Mouse (Mus musculus): ENCODE data around the gene Egr4. TPM values are rescaled to one million over a fixed set of nuclear protein-coding genes. Genes with fewer than 3 reads are reported as not detected.
A peak's percentile ranks its signal among the peaks of the same experiment; 100 is the strongest.

Egr4 gene
- polyA plus RNA-seq (2014; fragmentation: Nextera tagmentation; extraction: Ambion mirVana) = not detected in 2 replicates

GRCm38 (mm10) chr6:85513531-85513910, at the start of gene Egr4:
Gene Egr4, minus strand, starts transcription at chr6:85513589.
- Histone ChIP-seq H3K27ac (replicated peaks; ENCODE audit: low read depth, low read length) (no peak within 1 kb of the TSS), H3K36me3 (ENCODE audit: control insufficient read depth, insufficient read depth, low read length) (no peaks in the 10 kb centered on the region), H3K27me3 (ENCODE audit: control insufficient read depth, insufficient read depth, low read length) (peaks cover 58% of the 10 kb centered on the region), H3K4me1 (ENCODE audit: control insufficient read depth, insufficient read depth, low read length) (peaks cover 18% of the 10 kb centered on the region), H3K4me2 (ENCODE audit: low read depth, severe bottlenecking) (peak within 1 kb of the TSS; percentile 79), H3K9me3 (ENCODE audit: control insufficient read depth, low read length) (no peaks in the 10 kb centered on the region), H3K4me3 (ENCODE audit: low read depth, low read length) (peak within 1 kb of the TSS; percentile 37), H3K9ac (ENCODE audit: low read length) (no peak within 1 kb of the TSS)
- peak; percentile 51; the same call in 1 of the 2 replicates for ATAC-seq (ENCODE audit: insufficient number of reproducible peaks, low FRiP score, low TSS enrichment, low read depth)
- DNase-seq (ENCODE audit: low spot score) = peak; percentile 69
- under 1% methylated on average over 38 of the region's 38 CpGs for WGBS

GRCm38 (mm10) chr6:85562374-85562773, 49.0 kb upstream of the Egr4 start:
- H3K27ac ChIP-seq (replicated peaks; ENCODE audit: low read depth, low read length) = no peak overlapping the region
- no peak overlapping the region for H3K4me3 ChIP-seq (ENCODE audit: low read depth, low read length)
- no peak overlapping the region for H3K9ac ChIP-seq (ENCODE audit: low read length)
- H3K4me2 ChIP-seq (ENCODE audit: low read depth, severe bottlenecking) = no peak overlapping the region
- DNase-seq (ENCODE audit: low spot score) (no peak), ATAC-seq (ENCODE audit: insufficient number of reproducible peaks, low FRiP score, low TSS enrichment, low read depth) (no peak)
- H3K27me3 ChIP-seq (ENCODE audit: control insufficient read depth, insufficient read depth, low read length) = no peaks in the 10 kb centered on the region
- no peaks in the 10 kb centered on the region for H3K36me3 ChIP-seq (ENCODE audit: control insufficient read depth, insufficient read depth, low read length)
- 24% methylated on average over 1 of the region's 1 CpGs for WGBS
- H3K4me1 ChIP-seq (ENCODE audit: control insufficient read depth, insufficient read depth, low read length) = no peaks in the 10 kb centered on the region
- H3K9me3 ChIP-seq (ENCODE audit: control insufficient read depth, low read length) = no peaks in the 10 kb centered on the region

- Histone ChIP-seq H3K36me3 (ENCODE audit: control insufficient read depth, insufficient read depth, low read length) (no peaks in the 10 kb centered on the region), H3K27ac (replicated peaks; ENCODE audit: low read depth, low read length) (no peak overlapping the region), H3K9ac (ENCODE audit: low read length) (no peak overlapping the region), H3K27me3 (ENCODE audit: control insufficient read depth, insufficient read depth, low read length) (no peaks in the 10 kb centered on the region), H3K4me3 (ENCODE audit: low read depth, low read length) (no peak overlapping the region), H3K9me3 (ENCODE audit: control insufficient read depth, low read length) (no peaks in the 10 kb centered on the region), H3K4me2 (ENCODE audit: low read depth, severe bottlenecking) (no peak overlapping the region), H3K4me1 (ENCODE audit: control insufficient read depth, insufficient read depth, low read length) (no peaks in the 10 kb centered on the region)
- 81% methylated on average over 5 of the region's 5 CpGs for WGBS
- DNase-seq (ENCODE audit: low spot score) (no peak), ATAC-seq (ENCODE audit: insufficient number of reproducible peaks, low FRiP score, low TSS enrichment, low read depth) (no peak)
Measured at GRCm38 (mm10) chr6:85547642-85548041, 34.3 kb upstream of the Egr4 start.

- no peaks in the 10 kb centered on the region for H3K27me3 ChIP-seq (ENCODE audit: control insufficient read depth, insufficient read depth, low read length)
- no peaks in the 10 kb centered on the region for H3K4me1 ChIP-seq (ENCODE audit: control insufficient read depth, insufficient read depth, low read length)
- H3K9ac ChIP-seq (ENCODE audit: low read length) = no peak overlapping the region
- no peak overlapping the region for H3K4me2 ChIP-seq (ENCODE audit: low read depth, severe bottlenecking)
- ATAC-seq (ENCODE audit: insufficient number of reproducible peaks, low FRiP score, low TSS enrichment, low read depth) (no peak), DNase-seq (ENCODE audit: low spot score) (no peak)
- no peaks in the 10 kb centered on the region for H3K9me3 ChIP-seq (ENCODE audit: control insufficient read depth, low read length)
- no peak overlapping the region for H3K4me3 ChIP-seq (ENCODE audit: low read depth, low read length)
- H3K27ac ChIP-seq (replicated peaks; ENCODE audit: low read depth, low read length) = no peak overlapping the region
- WGBS = 80% methylated on average over 13 of the region's 13 CpGs
- H3K36me3 ChIP-seq (ENCODE audit: control insufficient read depth, insufficient read depth, low read length) = no peaks in the 10 kb centered on the region
Measured at GRCm38 (mm10) chr6:85544251-85544881, 31.0 kb upstream of the Egr4 start.

- Histone ChIP-seq H3K4me3 (ENCODE audit: low read depth, low read length) (no peak overlapping the region), H3K36me3 (ENCODE audit: control insufficient read depth, insufficient read depth, low read length) (no peaks in the 10 kb centered on the region), H3K4me2 (ENCODE audit: low read depth, severe bottlenecking) (no peak overlapping the region), H3K4me1 (ENCODE audit: control insufficient read depth, insufficient read depth, low read length) (no peaks in the 10 kb centered on the region), H3K9me3 (ENCODE audit: control insufficient read depth, low read length) (no peaks in the 10 kb centered on the region), H3K27ac (replicated peaks; ENCODE audit: low read depth, low read length) (no peak overlapping the region), H3K9ac (ENCODE audit: low read length) (no peak overlapping the region), H3K27me3 (ENCODE audit: control insufficient read depth, insufficient read depth, low read length) (no peaks in the 10 kb centered on the region)
- no peak for DNase-seq (ENCODE audit: low spot score)
- 78% methylated on average over 10 of the region's 10 CpGs for WGBS
- no peak for ATAC-seq (ENCODE audit: insufficient number of reproducible peaks, low FRiP score, low TSS enrichment, low read depth)
Measured at GRCm38 (mm10) chr6:85543351-85544175, 30.2 kb upstream of the Egr4 start.

GRCm38 (mm10) chr6:85522825-85523224, 9.4 kb upstream of the Egr4 start:
- Histone ChIP-seq H3K27ac (replicated peaks; ENCODE audit: low read depth, low read length) (no peak overlapping the region), H3K4me2 (ENCODE audit: low read depth, severe bottlenecking) (no peak overlapping the region), H3K9me3 (ENCODE audit: control insufficient read depth, low read length) (no peaks in the 10 kb centered on the region), H3K4me1 (ENCODE audit: control insufficient read depth, insufficient read depth, low read length) (no peaks in the 10 kb centered on the region), H3K9ac (ENCODE audit: low read length) (no peak overlapping the region), H3K4me3 (ENCODE audit: low read depth, low read length) (no peak overlapping the region), H3K27me3 (ENCODE audit: control insufficient read depth, insufficient read depth, low read length) (no peaks in the 10 kb centered on the region), H3K36me3 (ENCODE audit: control insufficient read depth, insufficient read depth, low read length) (no peaks in the 10 kb centered on the region)
- WGBS = 72% methylated on average over 2 of the region's 2 CpGs
- no peak for ATAC-seq (ENCODE audit: insufficient number of reproducible peaks, low FRiP score, low TSS enrichment, low read depth)
- no peak for DNase-seq (ENCODE audit: low spot score)

- no peaks in the 10 kb centered on the region for H3K9me3 ChIP-seq (ENCODE audit: control insufficient read depth, low read length)
- H3K36me3 ChIP-seq (ENCODE audit: control insufficient read depth, insufficient read depth, low read length) = no peaks in the 10 kb centered on the region
- H3K27me3 ChIP-seq (ENCODE audit: control insufficient read depth, insufficient read depth, low read length) = no peaks in the 10 kb centered on the region
- no peak overlapping the region for H3K27ac ChIP-seq (replicated peaks; ENCODE audit: low read depth, low read length)
- DNase-seq (ENCODE audit: low spot score) (no peak), ATAC-seq (ENCODE audit: insufficient number of reproducible peaks, low FRiP score, low TSS enrichment, low read depth) (no peak)
- no peak overlapping the region for H3K9ac ChIP-seq (ENCODE audit: low read length)
- H3K4me3 ChIP-seq (ENCODE audit: low read depth, low read length) = no peak overlapping the region
- no peaks in the 10 kb centered on the region for H3K4me1 ChIP-seq (ENCODE audit: control insufficient read depth, insufficient read depth, low read length)
- H3K4me2 ChIP-seq (ENCODE audit: low read depth, severe bottlenecking) = no peak overlapping the region
- WGBS = 87% methylated on average over 5 of the region's 5 CpGs
Measured at GRCm38 (mm10) chr6:85522026-85522425, 8.6 kb upstream of the Egr4 start.

GRCm38 (mm10) chr6:85518091-85518693, 4.8 kb upstream of the Egr4 start:
- Histone ChIP-seq H3K9me3 (ENCODE audit: control insufficient read depth, low read length) (no peaks in the 10 kb centered on the region), H3K4me2 (ENCODE audit: low read depth, severe bottlenecking) (no peak overlapping the region), H3K4me1 (ENCODE audit: control insufficient read depth, insufficient read depth, low read length) (peaks cover 1% of the 10 kb centered on the region; the same call in 1 of the 2 replicates), H3K4me3 (ENCODE audit: low read depth, low read length) (no peak overlapping the region), H3K27ac (replicated peaks; ENCODE audit: low read depth, low read length) (no peak overlapping the region), H3K9ac (ENCODE audit: low read length) (no peak overlapping the region), H3K27me3 (ENCODE audit: control insufficient read depth, insufficient read depth, low read length) (peaks cover 26% of the 10 kb centered on the region), H3K36me3 (ENCODE audit: control insufficient read depth, insufficient read depth, low read length) (no peaks in the 10 kb centered on the region)
- DNase-seq (ENCODE audit: low spot score) (no peak), ATAC-seq (ENCODE audit: insufficient number of reproducible peaks, low FRiP score, low TSS enrichment, low read depth) (no peak)
- 68% methylated on average over 5 of the region's 5 CpGs for WGBS

Data from limb, embryonic 11.5 days (tissue).